Mouse (Mus musculus): ENCODE data around the gene Olfr512. TPM values are rescaled to one million over a fixed set of nuclear protein-coding genes. Genes with fewer than 3 reads are reported as not detected.

The Olfr512 gene
- polyA plus RNA-seq, 2 experiments, result not detected

GRCm38 (mm10) chr7:108760411-108760810, 47.3 kb downstream of the Olfr512 start:
- 20% methylated on average over 3 of the region's 3 CpGs for WGBS (ENCODE audit: insufficient replicate concordance)
- no peak for ATAC-seq (ENCODE audit: insufficient read depth)
- no peak for TF ChIP-seq EP300 (IDR thresholded peaks at IDR 0.05; ENCODE audit: low read depth)
- TF ChIP-seq CTCF (IDR thresholded peaks at IDR 0.05; ENCODE audit: low read depth), result no peak

More at GRCm38 (mm10) chr7:108760411-108760810, 47.3 kb downstream of the Olfr512 start:
- Histone ChIP-seq H3K9me3 (ENCODE audit: control insufficient read depth, low read length) (no peaks in the 10 kb centered on the region), H3K9ac (replicated peaks) (no peak overlapping the region), H3K27ac (no peak overlapping the region), H3K36me3 (replicated peaks; ENCODE audit: control insufficient read depth, insufficient read depth, low read depth) (no peaks in the 10 kb centered on the region), H3K4me3 (ENCODE audit: insufficient read depth in 1 of 2, low read depth in 2 of 2, low read length in 2 of 2) (no peak overlapping the region), H3K4me2 (ENCODE audit: low read depth) (no peak overlapping the region), H3K4me1 (replicated peaks; ENCODE audit: control insufficient read depth in 2 of 2, insufficient read depth in 2 of 2, low read length in 1 of 2) (no peaks in the 10 kb centered on the region), H3K27me3 (ENCODE audit: control insufficient read depth, insufficient read depth, low read length) (no peaks in the 10 kb centered on the region)
- DNase-seq (ENCODE audit: low read depth in 3 of 3, low spot score in 3 of 3), result no peak

Other genes starting within 250 kb of the Olfr512 start
- gene Olfr498, start 248.0 kb upstream of the Olfr512 start, polyA plus RNA-seq (2012; rRNA removed), result not detected in 2 replicates
- gene Olfr498, start 248.0 kb upstream of the Olfr512 start, polyA plus RNA-seq (2014; fragmentation: Nextera tagmentation; extraction: Ambion mirVana), result not detected in 2 replicates
- not detected in 2 replicates for gene Olfr502, start 188.3 kb upstream of the Olfr512 start, polyA plus RNA-seq (2012; rRNA removed)
- gene Olfr502, start 188.3 kb upstream of the Olfr512 start, polyA plus RNA-seq (2014; fragmentation: Nextera tagmentation; extraction: Ambion mirVana), result not detected in 2 replicates
- gene Olfr503, start 168.8 kb upstream of the Olfr512 start, polyA plus RNA-seq (2012; rRNA removed), result not detected in 2 replicates
- not detected in 2 replicates for gene Olfr503, start 168.8 kb upstream of the Olfr512 start, polyA plus RNA-seq (2014; fragmentation: Nextera tagmentation; extraction: Ambion mirVana)
- gene Olfr504, start 147.5 kb upstream of the Olfr512 start, polyA plus RNA-seq (2012; rRNA removed), result not detected in 2 replicates
- gene Olfr504, start 147.5 kb upstream of the Olfr512 start, polyA plus RNA-seq (2014; fragmentation: Nextera tagmentation; extraction: Ambion mirVana), result not detected in 2 replicates
- not detected in 2 replicates for gene Olfr506, start 102.5 kb upstream of the Olfr512 start, polyA plus RNA-seq (2012; rRNA removed)
- not detected in 2 replicates for gene Olfr506, start 102.5 kb upstream of the Olfr512 start, polyA plus RNA-seq (2014; fragmentation: Nextera tagmentation; extraction: Ambion mirVana)
- not detected in 2 replicates for gene Olfr507, start 91.5 kb upstream of the Olfr512 start, polyA plus RNA-seq (2012; rRNA removed)
- not detected in 2 replicates for gene Olfr507, start 91.5 kb upstream of the Olfr512 start, polyA plus RNA-seq (2014; fragmentation: Nextera tagmentation; extraction: Ambion mirVana)
- gene Olfr508, start 83.3 kb upstream of the Olfr512 start, polyA plus RNA-seq (2012; rRNA removed), result not detected in 2 replicates
- gene Olfr508, start 83.3 kb upstream of the Olfr512 start, polyA plus RNA-seq (2014; fragmentation: Nextera tagmentation; extraction: Ambion mirVana), result not detected in 2 replicates
- not detected in 2 replicates for gene Olfr509, start 61.4 kb upstream of the Olfr512 start, polyA plus RNA-seq (2012; rRNA removed)
- not detected in 2 replicates for gene Olfr509, start 61.4 kb upstream of the Olfr512 start, polyA plus RNA-seq (2014; fragmentation: Nextera tagmentation; extraction: Ambion mirVana)
- not detected in 2 replicates for gene Olfr510, start 46.9 kb upstream of the Olfr512 start, polyA plus RNA-seq (2012; rRNA removed)
- gene Olfr510, start 46.9 kb upstream of the Olfr512 start, polyA plus RNA-seq (2014; fragmentation: Nextera tagmentation; extraction: Ambion mirVana), result not detected in 2 replicates
- gene Olfr513, start 37.7 kb downstream of the Olfr512 start, polyA plus RNA-seq (2012; rRNA removed), result not detected in 2 replicates
- gene Olfr513, start 37.7 kb downstream of the Olfr512 start, polyA plus RNA-seq (2014; fragmentation: Nextera tagmentation; extraction: Ambion mirVana), result not detected in 2 replicates
- not detected in 2 replicates for gene Olfr514, start 112.7 kb downstream of the Olfr512 start, polyA plus RNA-seq (2012; rRNA removed)
- not detected in 2 replicates for gene Olfr514, start 112.7 kb downstream of the Olfr512 start, polyA plus RNA-seq (2014; fragmentation: Nextera tagmentation; extraction: Ambion mirVana)
- gene Olfr516, start 137.2 kb downstream of the Olfr512 start, polyA plus RNA-seq (2012; rRNA removed), result not detected in 2 replicates
- not detected in 2 replicates for gene Olfr516, start 137.2 kb downstream of the Olfr512 start, polyA plus RNA-seq (2014; fragmentation: Nextera tagmentation; extraction: Ambion mirVana)
- not detected in 2 replicates for gene Olfr517, start 159.1 kb downstream of the Olfr512 start, polyA plus RNA-seq (2012; rRNA removed)
- gene Olfr517, start 159.1 kb downstream of the Olfr512 start, polyA plus RNA-seq (2014; fragmentation: Nextera tagmentation; extraction: Ambion mirVana), result not detected in 2 replicates
- not detected in 2 replicates for gene Olfr518, start 171.7 kb downstream of the Olfr512 start, polyA plus RNA-seq (2012; rRNA removed)
- gene Olfr518, start 171.7 kb downstream of the Olfr512 start, polyA plus RNA-seq (2014; fragmentation: Nextera tagmentation; extraction: Ambion mirVana), result not detected in 2 replicates
- not detected in 2 replicates for gene Olfr519, start 181.1 kb downstream of the Olfr512 start, polyA plus RNA-seq (2012; rRNA removed)
- gene Olfr519, start 181.1 kb downstream of the Olfr512 start, polyA plus RNA-seq (2014; fragmentation: Nextera tagmentation; extraction: Ambion mirVana), result not detected in 2 replicates
- gene Nlrp10, start 216.9 kb downstream of the Olfr512 start, polyA plus RNA-seq (2012; rRNA removed), result 0.01 TPM in 1 of 2 replicates, not detected in the other
- gene Nlrp10, start 216.9 kb downstream of the Olfr512 start, polyA plus RNA-seq (2014; fragmentation: Nextera tagmentation; extraction: Ambion mirVana), result not detected in 2 replicates
- 31.0 and 37.2 TPM in 2 replicates for gene Eif3f, start 221.1 kb downstream of the Olfr512 start, polyA plus RNA-seq (2012; rRNA removed)
- 39.0 and 45.6 TPM in 2 replicates for gene Eif3f, start 221.1 kb downstream of the Olfr512 start, polyA plus RNA-seq (2014; fragmentation: Nextera tagmentation; extraction: Ambion mirVana)
- gene Tub, start 237.0 kb downstream of the Olfr512 start, polyA plus RNA-seq (2012; rRNA removed), result 0.06 and 0.14 TPM in 2 replicates
- not detected in 2 replicates for gene Tub, start 237.0 kb downstream of the Olfr512 start, polyA plus RNA-seq (2014; fragmentation: Nextera tagmentation; extraction: Ambion mirVana)

Measured in liver, embryonic 14.5 days (tissue).